Comparison of ENCODE assay signal across 8 mouse cellular contexts in the genomic region with DNA sequence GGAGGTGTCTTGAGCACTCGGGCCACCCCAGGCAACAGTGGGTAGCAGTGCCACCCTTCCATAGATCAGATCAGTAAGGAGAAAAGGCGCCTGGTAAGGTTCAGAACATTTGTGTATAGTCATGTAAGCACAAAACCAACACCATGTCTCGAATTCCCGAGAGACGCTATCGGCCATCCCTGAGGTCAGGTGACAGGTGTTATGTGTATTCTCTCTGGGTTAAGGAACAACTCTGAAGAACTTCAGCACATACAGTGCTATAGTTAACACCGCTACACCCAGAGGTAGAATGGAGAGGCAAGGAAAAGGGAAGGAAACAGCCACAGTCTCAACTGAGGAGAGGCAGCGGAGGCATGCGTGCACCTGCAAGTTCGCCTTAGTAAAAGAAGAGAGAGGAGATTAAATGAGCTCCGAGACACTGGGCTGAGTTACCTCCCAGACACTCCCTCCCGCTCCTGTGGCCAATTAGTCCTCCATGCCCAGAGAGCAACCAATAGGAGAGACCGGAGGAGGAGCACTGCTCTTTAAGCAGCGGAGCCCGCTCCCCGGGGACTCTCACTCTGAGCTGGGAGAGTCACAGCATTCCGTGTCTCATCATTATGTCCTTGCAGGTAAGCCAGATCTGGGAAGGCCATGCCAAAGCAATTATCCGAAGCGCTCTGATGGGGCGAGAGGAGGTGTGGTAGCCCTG. TPM values are rescaled to one million over a fixed set of nuclear protein-coding genes. Genes with fewer than 3 reads are reported as not detected.
A peak's percentile ranks its signal among the peaks of the same experiment; 100 is the strongest.
DNase-seq lines count a peak whose midpoint lies in the region; ATAC-seq and TF ChIP-seq lines count a peak whose summit lies in the region.

A gene (plus strand): TSS at position 558 of the 691 bp plus-strand sequence.

- H3K27ac ChIP-seq in midbrain, postnatal 0 days (ENCODE audit: low read depth, low read length), result no peak within 1 kb of the TSS

- ATAC-seq in granulocyte monocyte progenitor cell, adult 5-6 weeks (replicated peaks; ENCODE audit: poor library complexity, severe bottlenecking), result peak; percentile 49
- no peak for ATAC-seq in midbrain, postnatal 0 days (ENCODE audit: low FRiP score)

- H3K9me3 ChIP-seq in midbrain, postnatal 0 days (ENCODE audit: low read length), result no peaks in the 10 kb centered on the region

- no peak for TF ChIP-seq CTCF in midbrain, postnatal 0 days (IDR thresholded peaks at IDR 0.05)

- peak within 1 kb of the TSS; percentile 36; the same call in 1 of the 2 replicates for H3K9ac ChIP-seq in midbrain, postnatal 0 days (replicated peaks; ENCODE audit: low read length, poor library complexity, severe bottlenecking)

- peak within 1 kb of the TSS; percentile 40 for H3K4me3 ChIP-seq in midbrain, postnatal 0 days (ENCODE audit: low read depth, low read length)

- peak; percentile 30 to 41 for DNase-seq in urinary bladder, adult 18-20 months (ENCODE audit: low spot score in 2 of 2)
- DNase-seq in urinary bladder, postnatal 10 days (ENCODE audit: low spot score), result no peak
- DNase-seq in embryo, embryonic 11.5 days (ENCODE audit: low read depth, low spot score), result peak; percentile 32
- DNase-seq in kidney, adult 8-10 months, result peak; percentile 71 to 72
- DNase-seq in liver, result peak; percentile 84
- peak; percentile 85 for DNase-seq in midbrain, postnatal 0 days (ENCODE audit: low spot score)
- peak; percentile 53 to 57 for DNase-seq in spleen, postnatal 36 days (ENCODE audit: low spot score in 2 of 2)

- H3K27me3 ChIP-seq in midbrain, postnatal 0 days (ENCODE audit: insufficient read depth, low read length), result no peaks in the 10 kb centered on the region

- H3K4me2 ChIP-seq in midbrain, postnatal 0 days (ENCODE audit: low read depth, low read length, poor library complexity, severe bottlenecking), result peak within 1 kb of the TSS; percentile 73

- 6% methylated on average over 20 of the region's 20 CpGs for WGBS in midbrain, postnatal 0 days

- no peaks in the 10 kb centered on the region for H3K36me3 ChIP-seq in midbrain, postnatal 0 days (ENCODE audit: insufficient read depth, low read length)

- no peaks in the 10 kb centered on the region for H3K4me1 ChIP-seq in midbrain, postnatal 0 days (ENCODE audit: insufficient read depth, low read length)

RNA-seq across cellular contexts. Expression of the gene that starts here (rescaled TPM):
- not detected in 2 replicates for total RNA-seq in granulocyte monocyte progenitor cell, adult 5-6 weeks (2014; fragmentation: Nextera tagmentation)
- not detected in 2 replicates for total RNA-seq in granulocyte monocyte progenitor cell, adult 5-6 weeks (2017)
- 1.5 TPM in 1 of 2 replicates, not detected in the other for total RNA-seq in midbrain, postnatal 0 days (2014; rRNA removed)
- 10.5 and 12.3 TPM in 2 replicates for polyA plus RNA-seq in midbrain, postnatal 0 days (2015; fragmentation: Nextera tagmentation; extraction: Ambion mirVana)

Comparison
In these comparisons a context has a peak if more than half of its experiments do, and no peak if none do; other contexts are left out.
1. Peak in ATAC-seq in granulocyte monocyte progenitor cell, adult 5-6 weeks; RNA of the gene not detected or under 1 TPM.